ENCODE assay signal across 8 mouse cellular contexts in the genomic region with DNA sequence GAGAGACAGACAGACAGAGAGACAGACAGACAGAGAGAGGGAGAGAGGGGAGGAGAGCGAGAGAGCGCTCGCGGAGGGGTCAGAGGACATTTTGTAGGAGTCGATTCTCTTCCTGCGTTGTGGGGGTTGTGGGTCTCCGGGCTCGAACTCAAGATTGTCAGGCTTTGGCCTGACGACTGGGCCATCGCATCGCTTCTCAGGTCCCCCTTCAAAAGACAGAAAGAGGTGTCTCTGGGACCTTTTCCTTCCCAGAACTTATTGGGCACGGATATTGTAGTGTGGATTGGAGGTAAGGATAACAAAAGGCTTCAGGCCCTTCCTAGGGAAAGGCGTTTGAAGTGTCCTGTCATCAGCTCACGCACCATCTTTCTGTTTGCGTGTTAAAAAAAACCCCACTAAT. TPM values are rescaled to one million over a fixed set of nuclear protein-coding genes. Genes with fewer than 3 reads are reported as not detected.
DNase-seq lines count a peak whose midpoint lies in the region; ATAC-seq and TF ChIP-seq lines count a peak whose summit lies in the region.

No protein-coding gene starts in this region.

- ATAC-seq in hindbrain, postnatal 0 days: no peak
- ATAC-seq in midbrain, embryonic 14.5 days (ENCODE audit: low FRiP score, low TSS enrichment): no peak
- no peak for ATAC-seq in frontal cortex, adult (ENCODE audit: low TSS enrichment)

- no peaks in the 10 kb centered on the region for H3K27me3 ChIP-seq in hindbrain, postnatal 0 days (ENCODE audit: insufficient read depth, low read length)
- no peaks in the 10 kb centered on the region for H3K27me3 ChIP-seq in midbrain, embryonic 14.5 days (ENCODE audit: control insufficient read depth, insufficient read depth, low read length)

- H3K4me1 ChIP-seq in hindbrain, postnatal 0 days (ENCODE audit: insufficient read depth, low read length): peaks cover 12% of the 10 kb centered on the region
- peaks cover 19% of the 10 kb centered on the region for H3K4me1 ChIP-seq in midbrain, embryonic 14.5 days (ENCODE audit: control insufficient read depth, insufficient read depth, low read length)

- peak overlapping the region; percentile 86 for H3K9ac ChIP-seq in hindbrain, postnatal 0 days (replicated peaks; ENCODE audit: low read length)
- H3K9ac ChIP-seq in midbrain, embryonic 14.5 days (replicated peaks; ENCODE audit: low read length): peak overlapping the region; percentile 86

- no peak for TF ChIP-seq CTCF in hindbrain, postnatal 0 days (IDR thresholded peaks at IDR 0.05; ENCODE audit: low read depth)

- H3K9me3 ChIP-seq in hindbrain, postnatal 0 days (ENCODE audit: low read length): no peaks in the 10 kb centered on the region
- H3K9me3 ChIP-seq in midbrain, embryonic 14.5 days (ENCODE audit: control insufficient read depth, low read length): no peaks in the 10 kb centered on the region

- peaks cover 15% of the 10 kb centered on the region; the same call in 1 of the 2 replicates for H3K36me3 ChIP-seq in hindbrain, postnatal 0 days (ENCODE audit: insufficient read depth, low read length)
- H3K36me3 ChIP-seq in midbrain, embryonic 14.5 days (ENCODE audit: control insufficient read depth, insufficient read depth, low read length): peaks cover 33% of the 10 kb centered on the region

- peak; percentile 17 for DNase-seq in adrenal gland, postnatal 10 days
- DNase-seq in adrenal gland, adult 8-10 months: no peak
- peak; percentile 50 for DNase-seq in 416B (ENCODE audit: low read depth)
- peak; percentile 12 for DNase-seq in embryo, embryonic 9.5 days (ENCODE audit: extremely low spot score)
- no peak for DNase-seq in hindbrain, postnatal 0 days (ENCODE audit: low spot score)
- no peak for DNase-seq in midbrain, embryonic 14.5 days
- no peak for DNase-seq in layer of hippocampus, adult 8-10 months (ENCODE audit: low spot score in 2 of 2)

- H3K4me3 ChIP-seq in hindbrain, postnatal 0 days (ENCODE audit: low read length): peak overlapping the region; percentile 73
- peak overlapping the region; percentile 96 for H3K4me3 ChIP-seq in midbrain, embryonic 14.5 days (replicated peaks; ENCODE audit: low read depth, low read length)

- H3K4me2 ChIP-seq in hindbrain, postnatal 0 days (ENCODE audit: low read depth, low read length): peak overlapping the region; percentile 85
- H3K4me2 ChIP-seq in midbrain, embryonic 14.5 days (ENCODE audit: low read length): peak overlapping the region; percentile 64

- H3K27ac ChIP-seq in hindbrain, postnatal 0 days: 0 out of 2 replicates have a peak overlapping the region, but pooled peaks have one; percentile 98
- no peak overlapping the region for H3K27ac ChIP-seq in midbrain, embryonic 14.5 days (replicated peaks; ENCODE audit: low read depth, low read length)

- 7% methylated on average over 15 of the region's 15 CpGs for WGBS in hindbrain, postnatal 0 days
- 7% methylated on average over 15 of the region's 15 CpGs for whole genome bisulfite sequencing in midbrain, embryonic 14.5 days

RNA-seq across cellular contexts. Expression of gene Ccdc77, which starts 0.9 kb away (rescaled TPM):
- total RNA-seq in adrenal gland, postnatal 10 days (2021): 10 to 100 TPM in 1 of 2 experiments, 1 to 10 TPM in 1; 9.1 to 11.0 TPM
- total RNA-seq in adrenal gland, adult 8-10 months (2022): 10 to 100 TPM in 1 of 4 experiments, 1 to 10 TPM in 3; 6.4 to 10.7 (median 6.8) TPM
- 4.7 and 6.9 TPM in 2 replicates for total RNA-seq in hindbrain, postnatal 0 days (2014; rRNA removed)
- 9.7 and 10.2 TPM in 2 replicates for polyA plus RNA-seq in hindbrain, postnatal 0 days (2015; fragmentation: Nextera tagmentation; extraction: Ambion mirVana)
- 11.1 and 13.8 TPM in 2 replicates for polyA plus RNA-seq in midbrain, embryonic 14.5 days (2014; fragmentation: Nextera tagmentation; extraction: Ambion mirVana)
- total RNA-seq in layer of hippocampus, adult 8-10 months (2022): 1 to 10 TPM; 5.4 to 8.7 (median 7.7) TPM

RNA-seq across cellular contexts. Expression of gene Kdm5a, which starts 1.1 kb away (rescaled TPM):
- 10 to 100 TPM; 47.6 to 61.9 TPM for total RNA-seq in adrenal gland, postnatal 10 days (2021)
- total RNA-seq in adrenal gland, adult 8-10 months (2022): 10 to 100 TPM; 46.3 to 75.8 (median 55.2) TPM
- total RNA-seq in hindbrain, postnatal 0 days (2014; rRNA removed): 18.5 and 23.4 TPM in 2 replicates
- 23.0 and 24.7 TPM in 2 replicates for polyA plus RNA-seq in hindbrain, postnatal 0 days (2015; fragmentation: Nextera tagmentation; extraction: Ambion mirVana)
- polyA plus RNA-seq in midbrain, embryonic 14.5 days (2014; fragmentation: Nextera tagmentation; extraction: Ambion mirVana): 34.4 and 53.9 TPM in 2 replicates
- total RNA-seq in layer of hippocampus, adult 8-10 months (2022): 10 to 100 TPM; 43.0 to 52.3 (median 44.3) TPM

Comparison
In these comparisons a context has a peak if more than half of its experiments do, and no peak if none do; other contexts are left out.
1. DNase-seq: peak in adrenal gland, postnatal 10 days (single experiment), 416B (single experiment) and embryo, embryonic 9.5 days (single experiment); none in adrenal gland, adult 8-10 months (single experiment), hindbrain, postnatal 0 days (single experiment), midbrain, embryonic 14.5 days (single experiment) and layer of hippocampus, adult 8-10 months (0 of 2).